Mouse (Mus musculus): Measurements from ENCODE around the gene Arf1.

The Arf1 gene

GRCm38 (mm10) chr11:59228122-59228953, at the start of gene Arf1:
TSS of gene Arf1 (minus strand) at chr11:59228270.
- peak; percentile 83 for DNase-seq (ENCODE audit: low spot score)

GRCm38 (mm10) chr11:59276877-59277276, 48.8 kb upstream of the Arf1 start:
- no peak for DNase-seq (ENCODE audit: low spot score)

GRCm38 (mm10) chr11:59274184-59274583, 46.1 kb upstream of the Arf1 start:
- DNase-seq (ENCODE audit: low spot score): no peak

- DNase-seq (ENCODE audit: low spot score): no peak
Measured at GRCm38 (mm10) chr11:59266727-59267126, 38.7 kb upstream of the Arf1 start.

GRCm38 (mm10) chr11:59265154-59265813, 37.2 kb upstream of the Arf1 start:
- DNase-seq (ENCODE audit: low spot score): no peak

GRCm38 (mm10) chr11:59264593-59264992, 36.5 kb upstream of the Arf1 start:
- DNase-seq (ENCODE audit: low spot score): no peak

- no peak for DNase-seq (ENCODE audit: low spot score)
Measured at GRCm38 (mm10) chr11:59263870-59264563, 35.9 kb upstream of the Arf1 start.

GRCm38 (mm10) chr11:59262308-59262707, 34.2 kb upstream of the Arf1 start:
- DNase-seq (ENCODE audit: low spot score): no peak

GRCm38 (mm10) chr11:59260706-59261493, 32.8 kb upstream of the Arf1 start:
- no peak for DNase-seq (ENCODE audit: low spot score)

- DNase-seq (ENCODE audit: low spot score): no peak
Measured at GRCm38 (mm10) chr11:59259647-59260046, 31.6 kb upstream of the Arf1 start.

GRCm38 (mm10) chr11:59248101-59248500, 20.0 kb upstream of the Arf1 start:
- no peak for DNase-seq (ENCODE audit: low spot score)

GRCm38 (mm10) chr11:59243856-59244255, 15.8 kb upstream of the Arf1 start:
- no peak for DNase-seq (ENCODE audit: low spot score)

GRCm38 (mm10) chr11:59241841-59242240, 13.8 kb upstream of the Arf1 start:
- DNase-seq (ENCODE audit: low spot score): no peak

GRCm38 (mm10) chr11:59239796-59240195, 11.7 kb upstream of the Arf1 start:
- DNase-seq (ENCODE audit: low spot score): no peak

- no peak for DNase-seq (ENCODE audit: low spot score)
Measured at GRCm38 (mm10) chr11:59239428-59239785, 11.3 kb upstream of the Arf1 start.

- DNase-seq (ENCODE audit: low spot score): no peak
Measured at GRCm38 (mm10) chr11:59238525-59239427, 10.7 kb upstream of the Arf1 start.

GRCm38 (mm10) chr11:59232797-59233196, 4.7 kb upstream of the Arf1 start:
- no peak for DNase-seq (ENCODE audit: low spot score)

GRCm38 (mm10) chr11:59230144-59230760, 2.2 kb upstream of the Arf1 start:
- no peak for DNase-seq (ENCODE audit: low spot score)

- DNase-seq (ENCODE audit: low spot score): no peak
Measured at GRCm38 (mm10) chr11:59227604-59228121, 407 bp downstream of the Arf1 start.
